Mouse (Mus musculus) MEL (cell line): ENCODE data around the gene Prkar1b. TPM values are rescaled to one million over a fixed set of nuclear protein-coding genes. Genes with fewer than 3 reads are reported as not detected.

ENCODE experiments used
- DNase-seq: peaks from one replicate; pipeline ENCODE4 v3.0.0; 2011; ENCODE audit warnings: low read depth, low spot score
- H3K27ac ChIP-seq: 2 replicates; pipeline ENCODE4 v1.5.1; 2012; ENCODE audit warnings: low read depth, mild to moderate bottlenecking, control low read depth, low read length, moderate library complexity; ENCODE audit not compliant: control insufficient read depth
- H3K27me3 ChIP-seq, 2 experiments: fragments of 150-350 bp in 1 of 2; sonication (generic) in 1 of 2; 2 replicates each; pipeline ENCODE4 v1.6.1; 2012; ENCODE audit warnings: low read length in 2 of 2, mild to moderate bottlenecking in 2 of 2, improper control_type of control experiment in 1 of 2, moderate library complexity in 1 of 2; ENCODE audit not compliant: insufficient read depth in 2 of 2, control insufficient read depth in 1 of 2
- H3K36me3 ChIP-seq, 2 experiments: 2 replicates each; pipeline ENCODE4 v1.6.1; 2012 to 2014; ENCODE audit warnings: low read length in 2 of 2, improper control_type of control experiment in 1 of 2, inconsistent platforms in 1 of 2, mild to moderate bottlenecking in 1 of 2; ENCODE audit not compliant: insufficient read depth in 2 of 2, control insufficient read depth in 1 of 2
- H3K4me1 ChIP-seq, 2 experiments: fragments of 150-350 bp in 1 of 2; sonication (generic) in 1 of 2; 2 replicates each; pipeline ENCODE4 v1.6.1; 2012; ENCODE audit warnings: low read length in 2 of 2, improper control_type of control experiment in 1 of 2, mild to moderate bottlenecking in 1 of 2; ENCODE audit not compliant: insufficient read depth in 2 of 2, control insufficient read depth in 1 of 2
- H3K4me3 ChIP-seq, 2 experiments: fragments of 150-350 bp in 1 of 2; sonication (generic) in 1 of 2; 2 replicates each; pipeline ENCODE4 v1.5.1; 2012; ENCODE audit warnings: low read depth in 2 of 2, low read length in 2 of 2, mild to moderate bottlenecking in 2 of 2, moderate library complexity in 2 of 2, control low read depth in 1 of 2, improper control_type of control experiment in 1 of 2; ENCODE audit not compliant: control insufficient read depth in 1 of 2, insufficient read depth in 1 of 2
- H3K79me2 ChIP-seq: 2 replicates; pipeline ENCODE4 v1.6.1; 2012; ENCODE audit warnings: mild to moderate bottlenecking, low read length, moderate library complexity; ENCODE audit not compliant: control insufficient read depth, poor library complexity, insufficient read depth
- H3K9ac ChIP-seq: 2 replicates; pipeline ENCODE4 v1.6.1; 2012; ENCODE audit warnings: low read depth, mild to moderate bottlenecking, control low read depth, low read length, moderate library complexity; ENCODE audit not compliant: control insufficient read depth, poor library complexity, severe bottlenecking
- H3K9me3 ChIP-seq: fragments of 150-350 bp; sonication (generic); replicated peaks from 2 replicates; pipeline ENCODE4 v1.6.1; 2012; ENCODE audit warnings: mild to moderate bottlenecking, low read length, improper control_type of control experiment, moderate library complexity; ENCODE audit not compliant: insufficient read depth
- BHLHE40 ChIP-seq: IDR thresholded peaks from 2 replicates; pipeline ENCODE4 v1.6.1; 2012; ENCODE audit warnings: low read depth, mild to moderate bottlenecking, inconsistent platforms, low read length, improper control_type of control experiment, borderline replicate concordance
- CTCF ChIP-seq, 3 experiments: IDR thresholded peaks in 2 of 3; conservative IDR thresholded peaks in 1 of 3; 2 replicates each; pipeline ENCODE4 v1.5.1; 2011 to 2012; ENCODE audit warnings: low read length in 3 of 3, low read depth in 2 of 3, mild to moderate bottlenecking in 2 of 3, improper control_type of control experiment in 1 of 3, inconsistent platforms in 1 of 3, mixed read lengths in 1 of 3, moderate library complexity in 1 of 3; ENCODE audit not compliant: control insufficient read depth in 1 of 3, insufficient read depth in 1 of 3, poor library complexity in 1 of 3, severe bottlenecking in 1 of 3
- E2F4 ChIP-seq: IDR thresholded peaks from 2 replicates; pipeline ENCODE4 v1.6.1; 2011; ENCODE audit warnings: low read depth, low read length, improper control_type of control experiment, borderline replicate concordance
- ELF1 ChIP-seq: IDR thresholded peaks from 2 replicates; pipeline ENCODE4 v1.6.1; 2014; ENCODE audit warnings: low read depth, mild to moderate bottlenecking, inconsistent platforms, low read length, improper control_type of control experiment, moderate library complexity
- GATA1 ChIP-seq: IDR thresholded peaks from 2 replicates; pipeline ENCODE4 v1.6.1; 2011; ENCODE audit warnings: low read depth, low read length, improper control_type of control experiment
- KAT2A ChIP-seq: conservative IDR thresholded peaks from 2 replicates; pipeline ENCODE4 v1.6.1; 2012; ENCODE audit warnings: low read depth, low read length, improper control_type of control experiment, inconsistent platforms
- MAFK ChIP-seq: IDR thresholded peaks from 2 replicates; pipeline ENCODE4 v1.6.1; 2011; ENCODE audit warnings: low read depth, mild to moderate bottlenecking, low read length, improper control_type of control experiment, borderline replicate concordance
- MAX ChIP-seq: IDR thresholded peaks from 2 replicates; pipeline ENCODE4 v1.6.1; 2011; ENCODE audit warnings: low read length, improper control_type of control experiment
- MAZ ChIP-seq: IDR thresholded peaks from 2 replicates; pipeline ENCODE4 v1.6.1; 2012; ENCODE audit warnings: low read depth, mild to moderate bottlenecking, inconsistent platforms, low read length, improper control_type of control experiment
- MXI1 ChIP-seq: IDR thresholded peaks from 2 replicates; pipeline ENCODE4 v1.6.1; 2011; ENCODE audit warnings: mild to moderate bottlenecking, low read depth, low read length, improper control_type of control experiment
- MYB ChIP-seq: IDR thresholded peaks from 2 replicates; pipeline ENCODE4 v1.6.1; 2011; ENCODE audit warnings: mild to moderate bottlenecking, low read depth, low read length, improper control_type of control experiment
- NELFE ChIP-seq: IDR thresholded peaks from 2 replicates; pipeline ENCODE4 v1.6.1; 2011; ENCODE audit warnings: low read depth, low read length, improper control_type of control experiment
- NRF1 ChIP-seq: IDR thresholded peaks from 2 replicates; pipeline ENCODE4 v1.6.1; 2014; ENCODE audit warnings: low read depth, mild to moderate bottlenecking, inconsistent platforms, low read length, improper control_type of control experiment, moderate library complexity; ENCODE audit not compliant: poor library complexity, insufficient read depth, severe bottlenecking
- POLR2AphosphoS2 ChIP-seq: IDR thresholded peaks from 2 replicates; pipeline ENCODE4 v1.6.1; 2011; ENCODE audit warnings: low read length, improper control_type of control experiment
- SIN3A ChIP-seq: IDR thresholded peaks from 2 replicates; pipeline ENCODE4 v1.6.1; 2012; ENCODE audit warnings: low read length, improper control_type of control experiment, inconsistent platforms
- SMC3 ChIP-seq: IDR thresholded peaks from 2 replicates; pipeline ENCODE4 v1.6.1; 2011; ENCODE audit warnings: low read depth, low read length, improper control_type of control experiment
- UBTF ChIP-seq: IDR thresholded peaks from 2 replicates; pipeline ENCODE4 v1.6.1; 2012; ENCODE audit warnings: low read depth, mild to moderate bottlenecking, inconsistent platforms, low read length, improper control_type of control experiment, moderate library complexity, borderline replicate concordance; ENCODE audit not compliant: insufficient read depth
- USF1 ChIP-seq: IDR thresholded peaks from 2 replicates; pipeline ENCODE4 v1.6.1; 2014; ENCODE audit warnings: low read depth, mild to moderate bottlenecking, inconsistent platforms, low read length, improper control_type of control experiment, moderate library complexity
- USF2 ChIP-seq, 2 experiments: IDR thresholded peaks; 2 replicates each; pipeline ENCODE4 v1.6.1; 2011 to 2012; ENCODE audit warnings: improper control_type of control experiment in 2 of 2, low read length in 2 of 2, borderline replicate concordance in 1 of 2, inconsistent platforms in 1 of 2, low read depth in 1 of 2, mild to moderate bottlenecking in 1 of 2; ENCODE audit not compliant: insufficient read depth in 1 of 2
- ZKSCAN1 ChIP-seq: IDR thresholded peaks from 2 replicates; pipeline ENCODE4 v1.6.1; 2012; ENCODE audit warnings: low read depth, mild to moderate bottlenecking, inconsistent platforms, low read length, improper control_type of control experiment, moderate library complexity
- ZMIZ1 ChIP-seq: IDR thresholded peaks from 2 replicates; pipeline ENCODE4 v1.6.1; 2012; ENCODE audit warnings: low read depth, mild to moderate bottlenecking, inconsistent platforms, low read length, improper control_type of control experiment, moderate library complexity
- polyA plus RNA-seq, 2 experiments: library from polyadenylated mRNA; stranded (reverse) in 1 of 2; unstranded in 1 of 2; fragments of >175 nt in 1 of 2; fragments of >200 nt in 1 of 2; gene quantifications; 2 replicates each; pipeline versions ENCODE4 v1.2.1 to v1.2.4; 2012; ENCODE audit warnings: low replicate concordance in 2 of 2, low read depth in 1 of 2; ENCODE audit not compliant: insufficient read length in 2 of 2, insufficient read depth in 1 of 2, missing spikeins in 1 of 2
- total RNA-seq: library from RNA; depleted of rRNA; stranded (reverse); fragments of 300-350 nt; gene quantifications from 2 replicates; pipeline ENCODE4 v1.2.3, GENCODE M21; 2012

Gene Prkar1b
- total and polyA plus RNA-seq, 3 experiments, result not detected

DNA sequence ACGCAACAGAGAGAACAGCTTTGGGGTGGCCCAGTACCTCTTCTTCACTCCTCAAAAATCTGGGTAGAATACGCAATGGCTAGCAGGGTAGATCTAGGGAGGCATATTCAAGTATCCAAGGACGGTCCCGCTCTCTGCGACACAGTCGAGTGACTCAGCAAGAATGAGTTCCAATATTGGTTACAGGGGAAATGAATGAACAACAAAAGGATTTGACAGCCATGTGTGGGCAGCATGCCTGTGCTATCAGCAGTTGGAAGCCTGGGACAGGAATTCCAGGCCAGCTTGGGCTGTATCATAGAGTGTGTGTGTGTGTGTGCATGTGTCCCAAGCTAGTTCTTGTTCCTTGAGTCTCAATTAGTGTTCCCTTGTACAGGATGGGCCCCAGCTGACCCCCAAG lies 65.5 kb downstream of the Prkar1b start:
- Histone ChIP-seq H3K79me2 (no peaks in the 10 kb centered on the region), H3K9ac (no peak overlapping the region), H3K27ac (no peak overlapping the region), H3K4me3 (no peak overlapping the region), H3K36me3 (no peaks in the 10 kb centered on the region), H3K4me1 (no peaks in the 10 kb centered on the region), H3K9me3 (no peaks in the 10 kb centered on the region)
- DNase-seq, result no peak
- no peak for TF ChIP-seq MXI1
- TF ChIP-seq MAFK, result no peak
- TF ChIP-seq USF2 (IDR thresholded peaks at IDR 0.05; ENCODE audit: borderline replicate concordance in 1 of 2, insufficient read depth in 1 of 2, low read depth in 1 of 2, low read length in 2 of 2), result no peak
- no peak for TF ChIP-seq MAX
- TF ChIP-seq, all 39 proteins: peak for 0
- H3K27me3 ChIP-seq, result no peaks in the 10 kb centered on the region

- Histone ChIP-seq H3K4me1 (no peaks in the 10 kb centered on the region), H3K27ac (no peak overlapping the region), H3K4me3 (no peak overlapping the region), H3K79me2 (no peaks in the 10 kb centered on the region), H3K9ac (no peak overlapping the region), H3K36me3 (no peaks in the 10 kb centered on the region), H3K9me3 (no peaks in the 10 kb centered on the region), H3K27me3 (no peaks in the 10 kb centered on the region)
- TF ChIP-seq ZKSCAN1, result no peak
- DNase-seq, result no peak
Observed at GRCm38 (mm10) chr5:139083841-139084240, 66.0 kb downstream of the Prkar1b start.

DNA sequence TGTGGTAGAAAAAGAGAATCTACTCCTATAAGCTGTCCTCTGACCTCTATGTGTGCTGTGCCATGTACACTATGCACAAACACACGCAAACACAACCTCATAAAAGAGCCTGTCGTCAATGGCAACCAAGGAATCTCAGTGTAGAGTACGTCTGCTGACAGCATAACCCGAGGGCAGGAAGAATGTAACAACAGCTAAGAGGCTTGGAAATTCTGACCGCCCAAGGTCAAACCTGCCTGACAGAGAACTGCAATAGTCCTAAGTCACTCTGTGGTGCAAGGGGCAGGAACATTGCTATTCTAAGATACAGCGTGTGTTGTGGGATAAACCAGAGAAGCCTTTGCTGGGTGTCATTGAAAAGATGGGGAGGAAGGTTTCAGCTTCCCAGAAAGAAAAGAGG lies 68.4 kb downstream of the Prkar1b start:
- Histone ChIP-seq H3K36me3 (no peaks in the 10 kb centered on the region), H3K4me3 (no peak overlapping the region), H3K79me2 (no peaks in the 10 kb centered on the region), H3K9ac (no peak overlapping the region), H3K27me3 (no peaks in the 10 kb centered on the region), H3K4me1 (no peaks in the 10 kb centered on the region), H3K9me3 (no peaks in the 10 kb centered on the region), H3K27ac (no peak overlapping the region)
- no peak for DNase-seq
- no peak for TF ChIP-seq NELFE
- no peak for TF ChIP-seq MAX
- no peak for TF ChIP-seq SMC3
- TF ChIP-seq MAZ, result no peak
- no peak for TF ChIP-seq MAFK
- no peak for TF ChIP-seq ELF1

DNA sequence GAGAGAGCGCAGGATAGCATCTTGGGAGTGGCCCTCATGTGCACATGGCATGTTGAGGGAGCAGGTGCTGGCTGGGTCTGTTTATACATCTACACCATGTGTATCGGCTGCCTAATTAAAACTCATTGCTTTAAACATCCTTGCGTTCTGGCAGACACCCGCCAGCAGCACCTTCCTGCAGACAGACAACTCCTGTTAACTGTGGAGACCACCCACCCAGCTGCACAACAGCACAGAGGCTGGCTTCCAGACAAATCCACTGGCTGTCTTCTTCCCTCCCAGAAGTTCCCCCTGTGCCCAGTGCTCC lies 71.7 kb downstream of the Prkar1b start:
- no peak overlapping the region for H3K27ac ChIP-seq
- H3K4me1 ChIP-seq, result no peaks in the 10 kb centered on the region
- H3K36me3 ChIP-seq, result no peaks in the 10 kb centered on the region
- no peak overlapping the region for H3K4me3 ChIP-seq
- no peak for DNase-seq
- no peaks in the 10 kb centered on the region for H3K9me3 ChIP-seq
- no peaks in the 10 kb centered on the region for H3K27me3 ChIP-seq
- no peaks in the 10 kb centered on the region for H3K79me2 ChIP-seq
- H3K9ac ChIP-seq, result no peak overlapping the region
- TF ChIP-seq MYB (no peak), USF2 (IDR thresholded peaks at IDR 0.05; ENCODE audit: borderline replicate concordance in 1 of 2, insufficient read depth in 1 of 2, low read depth in 1 of 2, low read length in 2 of 2) (no peak), MAX (no peak), ZKSCAN1 (no peak), UBTF (no peak), NRF1 (no peak), CTCF (IDR thresholded peaks at IDR 0.05 in 2 of 3, conservative IDR thresholded peaks at IDR 0.05 in 1 of 3; ENCODE audit: control insufficient read depth in 1 of 3, insufficient read depth in 1 of 3, low read depth in 2 of 3, low read length in 3 of 3, poor library complexity in 1 of 3, severe bottlenecking in 1 of 3) (no peak), USF1 (no peak), KAT2A (no peak), ZMIZ1 (no peak), E2F4 (no peak), BHLHE40 (no peak), SIN3A (no peak), POLR2AphosphoS2 (no peak), GATA1 (no peak)
